Mouse (Mus musculus) testis, adult 2 months (tissue): ENCODE measurements around the gene Pde4d. TPM values are rescaled to one million over a fixed set of nuclear protein-coding genes. Genes with fewer than 3 reads are reported as not detected.

Experiments
- H3K27ac ChIP-seq: fragments of 200-500 bp; 2 replicates; pipeline ENCODE4 v1.5.1; 2012; ENCODE audit warnings: low read depth, low read length; ENCODE audit not compliant: control insufficient read depth, insufficient read depth
- H3K27me3 ChIP-seq: fragments of 200-500 bp; 2 replicates; pipeline ENCODE4 v1.6.1; 2012; ENCODE audit warnings: mild to moderate bottlenecking, low read length, moderate library complexity; ENCODE audit not compliant: control insufficient read depth, insufficient read depth
- H3K36me3 ChIP-seq: fragments of 200-500 bp; 2 replicates; pipeline ENCODE4 v1.6.1; 2012; ENCODE audit warnings: mild to moderate bottlenecking, low read length; ENCODE audit not compliant: control insufficient read depth, insufficient read depth
- H3K4me1 ChIP-seq: fragments of 200-500 bp; 2 replicates; pipeline ENCODE4 v1.6.1; 2012; ENCODE audit warnings: low read length; ENCODE audit not compliant: control insufficient read depth, insufficient read depth
- H3K4me3 ChIP-seq: fragments of 200-500 bp; 2 replicates; pipeline ENCODE4 v1.5.1; 2012; ENCODE audit warnings: low read depth, mild to moderate bottlenecking, low read length, moderate library complexity, mixed read lengths; ENCODE audit not compliant: control insufficient read depth
- CTCF ChIP-seq: fragments of 200-500 bp; IDR thresholded peaks from 2 replicates; pipeline ENCODE4 v1.5.1; 2012; ENCODE audit warnings: low read depth, mild to moderate bottlenecking, inconsistent platforms, low read length, moderate library complexity; ENCODE audit not compliant: control insufficient read depth, insufficient read depth, insufficient replicate concordance
- POLR2A ChIP-seq: fragments of 200-500 bp; IDR thresholded peaks from 2 replicates; pipeline ENCODE4 v1.6.1; 2012; ENCODE audit warnings: low read depth, mild to moderate bottlenecking, inconsistent platforms, low read length, moderate library complexity; ENCODE audit not compliant: control insufficient read depth
- polyA plus RNA-seq: library from polyadenylated mRNA; depleted of rRNA; stranded (reverse); fragments of >200 nt; gene quantifications from 2 replicates; pipeline ENCODE4 v1.2.3, GENCODE M21; 2012

Pde4d gene
- polyA plus RNA-seq, 1 experiment, result 2.1 TPM

- Histone ChIP-seq H3K4me3 (no peak overlapping the region), H3K27ac (no peak overlapping the region), H3K27me3 (no peaks in the 10 kb centered on the region), H3K36me3 (no peaks in the 10 kb centered on the region), H3K4me1 (no peaks in the 10 kb centered on the region)
- TF ChIP-seq CTCF (no peak), POLR2A (no peak)
Observed at GRCm38 (mm10) chr13:108628501-108628900, 178.8 kb downstream of the Pde4d start.

GRCm38 (mm10) chr13:108630576-108630975 lies 180.8 kb downstream of the Pde4d start:
- no peaks in the 10 kb centered on the region for H3K36me3 ChIP-seq
- no peak overlapping the region for H3K4me3 ChIP-seq
- no peak overlapping the region for H3K27ac ChIP-seq
- TF ChIP-seq POLR2A (no peak), CTCF (no peak)
- no peaks in the 10 kb centered on the region for H3K4me1 ChIP-seq
- H3K27me3 ChIP-seq, result no peaks in the 10 kb centered on the region

GRCm38 (mm10) chr13:108631222-108631621 lies 181.5 kb downstream of the Pde4d start:
- no peaks in the 10 kb centered on the region for H3K36me3 ChIP-seq
- TF ChIP-seq POLR2A, result no peak
- TF ChIP-seq CTCF, result no peak
- H3K27ac ChIP-seq, result no peak overlapping the region
- H3K4me1 ChIP-seq, result no peaks in the 10 kb centered on the region
- H3K4me3 ChIP-seq, result no peak overlapping the region
- no peaks in the 10 kb centered on the region for H3K27me3 ChIP-seq

GRCm38 (mm10) chr13:108636526-108636925 lies 186.8 kb downstream of the Pde4d start:
- Histone ChIP-seq H3K4me3 (no peak overlapping the region), H3K4me1 (no peaks in the 10 kb centered on the region), H3K27me3 (no peaks in the 10 kb centered on the region), H3K36me3 (no peaks in the 10 kb centered on the region), H3K27ac (no peak overlapping the region)
- no peak for TF ChIP-seq CTCF
- TF ChIP-seq POLR2A, result no peak

GRCm38 (mm10) chr13:108642259-108642658 lies 192.5 kb downstream of the Pde4d start:
- Histone ChIP-seq H3K36me3 (no peaks in the 10 kb centered on the region), H3K27ac (no peak overlapping the region), H3K4me3 (no peak overlapping the region), H3K4me1 (peaks cover 1% of the 10 kb centered on the region), H3K27me3 (no peaks in the 10 kb centered on the region)
- TF ChIP-seq CTCF, result no peak
- no peak for TF ChIP-seq POLR2A

- TF ChIP-seq CTCF (no peak), POLR2A (no peak)
- Histone ChIP-seq H3K36me3 (no peaks in the 10 kb centered on the region), H3K27ac (no peak overlapping the region), H3K27me3 (no peaks in the 10 kb centered on the region), H3K4me3 (no peak overlapping the region), H3K4me1 (peaks cover 5% of the 10 kb centered on the region)
Observed at GRCm38 (mm10) chr13:108646801-108647200, 197.1 kb downstream of the Pde4d start.

GRCm38 (mm10) chr13:108647239-108647638 lies 197.5 kb downstream of the Pde4d start:
- H3K4me1 ChIP-seq, result peaks cover 9% of the 10 kb centered on the region
- no peaks in the 10 kb centered on the region for H3K36me3 ChIP-seq
- H3K4me3 ChIP-seq, result peak overlapping the region; percentile 14; the same call in 1 of the 2 replicates
- H3K27ac ChIP-seq, result 0 out of 2 replicates have a peak overlapping the region, but pooled peaks have one; percentile 26
- no peaks in the 10 kb centered on the region for H3K27me3 ChIP-seq
- no peak for TF ChIP-seq CTCF
- no peak for TF ChIP-seq POLR2A

GRCm38 (mm10) chr13:108654026-108654723 lies 204.4 kb downstream of the Pde4d start:
- Histone ChIP-seq H3K4me3 (no peak overlapping the region), H3K4me1 (peaks cover 5% of the 10 kb centered on the region), H3K27ac (no peak overlapping the region), H3K27me3 (no peaks in the 10 kb centered on the region), H3K36me3 (no peaks in the 10 kb centered on the region)
- TF ChIP-seq CTCF (no peak), POLR2A (no peak)
